Mouse (Mus musculus): Measurements from ENCODE around the gene Yjefn3. TPM values are rescaled to one million over a fixed set of nuclear protein-coding genes. Genes with fewer than 3 reads are reported as not detected.

Gene Yjefn3
- polyA plus RNA-seq, 1 experiment from 2014 or later: 8.4 TPM

DNA sequence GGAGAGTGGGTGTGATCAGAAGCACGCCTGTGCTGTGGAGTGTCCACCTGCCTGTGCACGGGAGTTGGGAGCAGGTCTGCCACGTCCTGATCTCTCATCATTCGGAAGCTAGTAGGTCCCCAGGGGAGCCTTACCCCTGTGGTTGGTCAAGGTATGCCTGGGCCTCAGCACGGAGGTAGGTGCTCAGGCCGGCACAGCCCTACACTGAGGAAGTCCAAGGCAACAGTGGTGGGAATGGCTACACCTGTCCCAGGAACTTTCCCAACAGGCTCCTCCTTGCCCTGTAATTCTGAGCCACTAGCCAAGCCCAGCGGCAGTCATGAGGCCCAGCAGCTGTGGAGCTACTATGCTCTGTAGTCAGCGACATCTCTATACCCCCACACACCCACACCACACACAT lies 22.8 kb downstream of the Yjefn3 start:
- no peak for ATAC-seq (ENCODE audit: low FRiP score, low TSS enrichment)
- no peaks in the 10 kb centered on the region for H3K4me1 ChIP-seq (ENCODE audit: control insufficient read depth, insufficient read depth, low read length)

DNA sequence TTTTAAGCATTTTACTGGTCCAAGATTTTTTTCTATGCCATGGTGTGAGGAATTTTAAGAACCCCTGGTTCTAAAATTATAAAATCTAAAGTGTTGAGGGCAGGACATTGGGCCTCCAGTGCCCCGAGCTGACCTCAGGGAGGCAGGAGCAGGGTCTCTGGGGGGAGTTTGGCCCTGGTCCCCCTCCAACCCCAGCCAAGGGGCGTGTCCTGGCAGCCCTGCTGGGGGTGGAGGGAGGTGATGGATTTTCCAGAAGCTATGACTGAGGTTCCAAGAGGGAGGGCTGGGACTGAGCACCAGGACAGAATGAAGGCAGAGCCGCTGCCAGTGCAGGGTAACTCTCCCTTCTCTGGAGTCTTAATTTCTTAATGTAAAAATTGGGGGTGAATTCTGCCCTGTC lies 24.5 kb downstream of the Yjefn3 start:
- Histone ChIP-seq H3K36me3 (ENCODE audit: control insufficient read depth, insufficient read depth, low read length) (0 out of 2 replicates have a peak, but pooled peaks cover 3% of the 10 kb centered on the region), H3K4me2 (ENCODE audit: low read length) (no peak overlapping the region), H3K9ac (replicated peaks; ENCODE audit: low read length) (no peak overlapping the region; the same call in 1 of the 2 replicates), H3K4me1 (ENCODE audit: control insufficient read depth, insufficient read depth, low read length) (no peaks in the 10 kb centered on the region), H3K9me3 (ENCODE audit: control insufficient read depth, low read length) (no peaks in the 10 kb centered on the region), H3K27me3 (ENCODE audit: control insufficient read depth, insufficient read depth, low read length) (peaks cover 40% of the 10 kb centered on the region), H3K4me3 (replicated peaks; ENCODE audit: low read depth, low read length) (no peak overlapping the region), H3K27ac (replicated peaks; ENCODE audit: low read depth, low read length) (no peak overlapping the region)
- ATAC-seq (ENCODE audit: low FRiP score, low TSS enrichment) (no peak), DNase-seq (no peak)
- 52% methylated on average over 3 of the region's 3 CpGs for WGBS

More for the DNA sequence above, 22.8 kb downstream of the Yjefn3 start:
- Histone ChIP-seq H3K9me3 (ENCODE audit: control insufficient read depth, low read length) (no peaks in the 10 kb centered on the region), H3K4me3 (replicated peaks; ENCODE audit: low read depth, low read length) (no peak overlapping the region), H3K9ac (replicated peaks; ENCODE audit: low read length) (no peak overlapping the region), H3K4me2 (ENCODE audit: low read length) (no peak overlapping the region), H3K36me3 (ENCODE audit: control insufficient read depth, insufficient read depth, low read length) (no peaks in the 10 kb centered on the region), H3K27ac (replicated peaks; ENCODE audit: low read depth, low read length) (no peak overlapping the region), H3K27me3 (ENCODE audit: control insufficient read depth, insufficient read depth, low read length) (peaks cover 57% of the 10 kb centered on the region)
- WGBS: 52% methylated on average over 8 of the region's 8 CpGs
- DNase-seq: no peak

DNA sequence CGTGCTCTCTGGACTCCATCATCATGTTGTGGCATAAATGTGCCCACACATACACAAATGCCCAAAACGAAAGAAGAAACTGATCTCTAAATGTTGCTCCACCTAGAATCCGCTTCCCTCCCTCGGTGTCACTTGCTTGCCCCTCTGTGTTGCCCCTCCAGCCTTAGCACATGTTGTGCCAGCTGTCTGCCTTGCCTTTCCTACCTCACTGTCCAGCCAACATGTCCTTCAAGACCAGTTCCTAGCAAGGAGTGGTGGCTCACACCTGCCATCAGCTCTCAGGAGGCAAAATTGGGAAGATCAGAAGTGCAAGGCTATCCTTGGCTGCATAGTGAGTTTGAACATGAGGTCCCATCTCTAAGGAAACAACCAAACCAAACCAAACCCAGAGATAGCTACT lies 25.1 kb downstream of the Yjefn3 start:
- no peak overlapping the region for H3K4me3 ChIP-seq (replicated peaks; ENCODE audit: low read depth, low read length)
- H3K4me1 ChIP-seq (ENCODE audit: control insufficient read depth, insufficient read depth, low read length): no peaks in the 10 kb centered on the region
- no peaks in the 10 kb centered on the region for H3K9me3 ChIP-seq (ENCODE audit: control insufficient read depth, low read length)
- no peak for ATAC-seq (ENCODE audit: low FRiP score, low TSS enrichment)
- no peak overlapping the region; the same call in 1 of the 2 replicates for H3K9ac ChIP-seq (replicated peaks; ENCODE audit: low read length)
- whole genome bisulfite sequencing: 85% methylated on average over 4 of the region's 4 CpGs
- H3K4me2 ChIP-seq (ENCODE audit: low read length): no peak overlapping the region
- DNase-seq: no peak
- peaks cover 4% of the 10 kb centered on the region; the same call in 1 of the 2 replicates for H3K36me3 ChIP-seq (ENCODE audit: control insufficient read depth, insufficient read depth, low read length)
- H3K27me3 ChIP-seq (ENCODE audit: control insufficient read depth, insufficient read depth, low read length): peaks cover 34% of the 10 kb centered on the region
- H3K27ac ChIP-seq (replicated peaks; ENCODE audit: low read depth, low read length): no peak overlapping the region

DNA sequence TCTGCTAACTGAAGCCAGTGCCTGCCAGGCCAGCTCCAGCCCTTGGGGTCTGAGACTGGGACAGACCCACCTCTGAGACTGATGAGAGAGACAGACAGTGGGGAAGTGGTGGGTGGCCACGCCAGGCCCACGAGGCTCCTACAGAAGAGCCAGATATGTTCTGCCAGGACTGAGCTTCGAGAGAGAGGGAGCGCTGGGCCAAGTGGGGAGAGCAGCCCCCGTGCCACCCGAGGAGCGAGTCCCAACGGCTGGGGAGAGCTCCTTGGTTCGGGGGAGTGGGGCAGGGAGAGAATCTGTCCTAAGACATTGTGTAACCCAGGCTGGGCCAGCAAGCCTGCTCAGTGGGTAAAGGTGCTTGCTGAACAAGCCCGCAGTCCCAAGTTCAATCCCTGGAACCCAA lies 25.5 kb downstream of the Yjefn3 start:
- peaks cover 30% of the 10 kb centered on the region for H3K27me3 ChIP-seq (ENCODE audit: control insufficient read depth, insufficient read depth, low read length)
- 71% methylated on average over 10 of the region's 10 CpGs for WGBS
- peaks cover 8% of the 10 kb centered on the region; the same call in 1 of the 2 replicates for H3K36me3 ChIP-seq (ENCODE audit: control insufficient read depth, insufficient read depth, low read length)

DNA sequence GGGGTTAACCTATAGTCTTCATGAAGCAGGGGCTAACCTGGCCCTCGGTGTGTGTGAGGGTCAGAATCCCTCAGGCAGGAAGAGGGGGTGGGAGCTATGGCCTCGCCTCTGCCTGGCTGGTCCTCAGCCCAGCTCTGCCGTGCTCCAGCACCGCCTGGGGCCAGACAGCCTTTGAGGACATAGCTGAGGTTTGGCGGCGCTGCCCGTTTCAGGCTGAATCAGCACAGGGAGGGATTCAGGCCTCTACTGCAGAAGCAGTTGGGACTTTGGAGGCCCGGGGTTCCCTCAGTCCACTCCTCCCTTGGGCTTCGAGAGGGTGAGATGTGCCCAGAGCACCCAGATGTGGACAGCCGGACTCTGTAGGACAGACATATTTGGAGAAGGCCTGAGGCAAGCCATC lies 26.4 kb downstream of the Yjefn3 start:
- Histone ChIP-seq H3K27me3 (ENCODE audit: control insufficient read depth, insufficient read depth, low read length) (peaks cover 21% of the 10 kb centered on the region), H3K9me3 (ENCODE audit: control insufficient read depth, low read length) (no peaks in the 10 kb centered on the region)
- WGBS: 44% methylated on average over 10 of the region's 10 CpGs

More for the DNA sequence above, 25.5 kb downstream of the Yjefn3 start:
- DNase-seq (no peak), ATAC-seq (ENCODE audit: low FRiP score, low TSS enrichment) (no peak)
- Histone ChIP-seq H3K9me3 (ENCODE audit: control insufficient read depth, low read length) (no peaks in the 10 kb centered on the region), H3K4me2 (ENCODE audit: low read length) (no peak overlapping the region), H3K4me3 (replicated peaks; ENCODE audit: low read depth, low read length) (no peak overlapping the region), H3K9ac (replicated peaks; ENCODE audit: low read length) (no peak overlapping the region), H3K4me1 (ENCODE audit: control insufficient read depth, insufficient read depth, low read length) (no peaks in the 10 kb centered on the region), H3K27ac (replicated peaks; ENCODE audit: low read depth, low read length) (no peak overlapping the region)

DNA sequence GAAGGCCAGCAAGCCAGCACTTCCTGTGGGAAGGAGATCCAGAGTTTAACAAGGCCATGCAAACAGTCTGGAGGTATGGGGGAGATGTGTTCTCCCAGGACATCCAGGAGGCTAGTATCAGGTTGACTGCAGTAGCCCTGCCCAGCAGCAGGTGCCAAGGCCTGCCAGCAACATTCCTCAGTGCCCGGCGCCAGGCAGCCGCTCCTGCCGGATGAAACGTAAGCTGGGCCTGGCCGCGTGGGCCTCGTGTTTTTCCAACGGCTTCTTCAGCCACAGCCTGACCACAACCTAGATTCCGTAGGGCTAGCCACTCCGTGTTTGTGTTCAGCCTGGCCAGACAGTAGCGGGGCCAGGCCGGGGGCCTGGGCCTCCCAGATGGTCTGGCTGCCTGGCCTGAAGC lies 27.9 kb downstream of the Yjefn3 start:
- ATAC-seq (ENCODE audit: low FRiP score, low TSS enrichment) (no peak), DNase-seq (no peak)
- Histone ChIP-seq H3K27me3 (ENCODE audit: control insufficient read depth, insufficient read depth, low read length) (peaks cover 6% of the 10 kb centered on the region), H3K27ac (replicated peaks; ENCODE audit: low read depth, low read length) (no peak overlapping the region), H3K4me1 (ENCODE audit: control insufficient read depth, insufficient read depth, low read length) (no peaks in the 10 kb centered on the region), H3K4me3 (replicated peaks; ENCODE audit: low read depth, low read length) (no peak overlapping the region), H3K4me2 (ENCODE audit: low read length) (no peak overlapping the region), H3K9me3 (ENCODE audit: control insufficient read depth, low read length) (no peaks in the 10 kb centered on the region), H3K9ac (replicated peaks; ENCODE audit: low read length) (no peak overlapping the region), H3K36me3 (ENCODE audit: control insufficient read depth, insufficient read depth, low read length) (peaks cover 24% of the 10 kb centered on the region)
- WGBS: 92% methylated on average over 13 of the region's 13 CpGs

More for the DNA sequence above, 26.4 kb downstream of the Yjefn3 start:
- ATAC-seq (ENCODE audit: low FRiP score, low TSS enrichment): no peak
- Histone ChIP-seq H3K4me3 (replicated peaks; ENCODE audit: low read depth, low read length) (no peak overlapping the region), H3K9ac (replicated peaks; ENCODE audit: low read length) (no peak overlapping the region; the same call in 1 of the 2 replicates), H3K36me3 (ENCODE audit: control insufficient read depth, insufficient read depth, low read length) (peaks cover 15% of the 10 kb centered on the region; the same call in 1 of the 2 replicates), H3K4me2 (ENCODE audit: low read length) (no peak overlapping the region), H3K27ac (replicated peaks; ENCODE audit: low read depth, low read length) (no peak overlapping the region), H3K4me1 (ENCODE audit: control insufficient read depth, insufficient read depth, low read length) (no peaks in the 10 kb centered on the region)
- DNase-seq: no peak

DNA sequence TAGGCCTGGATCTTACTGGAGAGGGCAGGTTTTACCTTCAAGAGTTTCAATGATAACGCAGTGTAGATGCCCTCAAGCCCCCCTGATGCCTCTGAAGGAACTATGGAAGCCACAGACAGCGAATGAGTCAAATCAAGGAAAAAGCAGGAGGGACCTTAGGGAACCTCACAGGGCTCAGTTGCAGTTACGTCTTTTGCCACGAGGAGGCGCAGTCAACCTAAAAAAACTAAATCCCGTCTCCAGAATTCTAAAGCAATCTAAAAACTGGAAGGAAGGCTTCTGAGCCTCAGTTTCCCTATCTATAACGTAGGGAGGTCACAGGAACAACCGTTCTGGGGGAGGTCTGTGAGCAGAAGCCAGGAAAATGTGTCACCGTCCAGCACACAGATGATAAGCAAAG lies 28.4 kb downstream of the Yjefn3 start:
- Histone ChIP-seq H3K4me3 (replicated peaks; ENCODE audit: low read depth, low read length) (no peak overlapping the region), H3K36me3 (ENCODE audit: control insufficient read depth, insufficient read depth, low read length) (peaks cover 24% of the 10 kb centered on the region), H3K4me2 (ENCODE audit: low read length) (no peak overlapping the region), H3K27ac (replicated peaks; ENCODE audit: low read depth, low read length) (no peak overlapping the region), H3K4me1 (ENCODE audit: control insufficient read depth, insufficient read depth, low read length) (no peaks in the 10 kb centered on the region), H3K9ac (replicated peaks; ENCODE audit: low read length) (no peak overlapping the region), H3K27me3 (ENCODE audit: control insufficient read depth, insufficient read depth, low read length) (peaks cover 1% of the 10 kb centered on the region; the same call in 1 of the 2 replicates), H3K9me3 (ENCODE audit: control insufficient read depth, low read length) (no peaks in the 10 kb centered on the region)
- 13% methylated on average over 9 of the region's 9 CpGs for WGBS
- peak; percentile 85 for DNase-seq
- ATAC-seq (ENCODE audit: low FRiP score, low TSS enrichment): no peak

DNA sequence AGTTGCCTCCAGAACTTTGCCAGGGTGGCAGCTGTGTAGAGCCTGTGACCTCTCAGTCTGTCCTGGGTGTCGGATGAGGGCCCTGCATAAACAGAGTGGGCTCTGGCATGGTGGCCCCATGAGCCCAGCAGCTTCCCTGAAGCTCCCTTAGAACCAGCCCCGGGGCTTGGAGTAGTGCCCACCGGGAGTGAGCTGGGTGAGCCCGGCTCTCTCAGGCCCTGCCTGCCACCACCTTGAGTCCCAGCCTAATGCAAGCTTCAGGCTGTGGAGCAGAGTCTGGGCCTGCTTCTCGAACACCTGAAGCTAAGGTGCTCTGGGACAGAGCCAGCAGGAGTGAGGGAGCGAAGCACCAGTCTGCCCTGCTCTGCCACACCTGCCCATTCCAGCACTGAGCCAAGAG lies 31.6 kb downstream of the Yjefn3 start:
- no peaks in the 10 kb centered on the region for H3K9me3 ChIP-seq (ENCODE audit: control insufficient read depth, low read length)
- DNase-seq (no peak), ATAC-seq (ENCODE audit: low FRiP score, low TSS enrichment) (no peak)
- 90% methylated on average over 6 of the region's 6 CpGs for WGBS
- H3K9ac ChIP-seq (replicated peaks; ENCODE audit: low read length): no peak overlapping the region
- H3K27me3 ChIP-seq (ENCODE audit: control insufficient read depth, insufficient read depth, low read length): no peaks in the 10 kb centered on the region
- no peak overlapping the region for H3K4me3 ChIP-seq (replicated peaks; ENCODE audit: low read depth, low read length)
- no peak overlapping the region for H3K27ac ChIP-seq (replicated peaks; ENCODE audit: low read depth, low read length)
- H3K4me2 ChIP-seq (ENCODE audit: low read length): no peak overlapping the region
- no peaks in the 10 kb centered on the region for H3K4me1 ChIP-seq (ENCODE audit: control insufficient read depth, insufficient read depth, low read length)
- peaks cover 24% of the 10 kb centered on the region for H3K36me3 ChIP-seq (ENCODE audit: control insufficient read depth, insufficient read depth, low read length)

DNA sequence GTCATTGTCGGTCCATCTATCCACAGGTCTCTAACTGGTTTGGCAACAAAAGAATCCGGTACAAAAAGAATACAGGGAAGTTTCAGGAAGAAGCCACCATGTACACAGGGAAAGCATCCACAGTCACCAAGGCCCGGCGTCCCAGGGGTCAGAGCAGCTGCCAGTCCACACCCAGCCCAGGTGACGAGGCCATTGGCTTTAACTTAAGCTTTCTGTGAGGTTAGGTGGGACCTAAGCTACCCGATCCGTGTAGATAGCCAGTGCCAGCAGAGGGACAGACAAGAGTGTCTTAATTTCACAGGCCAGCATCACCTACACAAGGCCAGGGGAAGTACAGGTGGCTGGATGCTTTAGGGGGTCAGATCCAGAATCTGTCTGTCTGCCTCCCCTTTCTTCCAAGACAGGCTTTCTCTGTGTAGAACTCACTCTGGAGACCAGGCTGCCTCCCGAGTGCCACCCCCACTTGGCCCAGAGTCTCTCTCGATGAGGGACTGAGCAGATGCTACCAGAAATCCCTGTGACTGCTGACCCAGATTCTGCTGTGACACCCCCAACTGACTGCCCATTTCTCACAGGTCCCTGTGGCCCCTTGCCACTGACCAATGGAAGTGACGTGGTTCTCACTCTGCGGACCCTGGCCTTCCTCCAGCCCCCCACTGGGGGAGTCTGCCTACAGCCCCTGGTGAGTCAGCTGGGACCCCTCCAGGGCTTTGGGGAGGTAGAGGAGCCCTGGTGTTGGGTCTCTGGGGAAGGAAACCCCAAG lies 32.3 kb downstream of the Yjefn3 start:
- no peak overlapping the region for H3K9ac ChIP-seq (replicated peaks; ENCODE audit: low read length)
- H3K4me2 ChIP-seq (ENCODE audit: low read length): no peak overlapping the region
- H3K4me3 ChIP-seq (replicated peaks; ENCODE audit: low read depth, low read length): no peak overlapping the region
- no peaks in the 10 kb centered on the region for H3K9me3 ChIP-seq (ENCODE audit: control insufficient read depth, low read length)
- H3K36me3 ChIP-seq (ENCODE audit: control insufficient read depth, insufficient read depth, low read length): peaks cover 32% of the 10 kb centered on the region
- WGBS: 87% methylated on average over 11 of the region's 11 CpGs
- no peaks in the 10 kb centered on the region for H3K4me1 ChIP-seq (ENCODE audit: control insufficient read depth, insufficient read depth, low read length)
- DNase-seq (no peak), ATAC-seq (ENCODE audit: low FRiP score, low TSS enrichment) (no peak)
- H3K27me3 ChIP-seq (ENCODE audit: control insufficient read depth, insufficient read depth, low read length): no peaks in the 10 kb centered on the region
- H3K27ac ChIP-seq (replicated peaks; ENCODE audit: low read depth, low read length): no peak overlapping the region
